Mouse (Mus musculus) testis, postnatal 10 days (tissue): ENCODE data around the gene Polr2b.

Experiments used
- DNase-seq: peaks from one replicate; pipeline ENCODE4 v3.0.0; 2021; ENCODE audit warnings: low spot score

Polr2b gene

GRCm38 (mm10) chr5:77387414-77387704 lies 77.4 kb downstream of the Polr2b start:
- no peak for DNase-seq

GRCm38 (mm10) chr5:77388359-77388758 lies 78.4 kb downstream of the Polr2b start:
- no peak for DNase-seq

GRCm38 (mm10) chr5:77390272-77390671 lies 80.3 kb downstream of the Polr2b start:
- DNase-seq, result no peak

- no peak for DNase-seq
Measured at GRCm38 (mm10) chr5:77393094-77393619, 83.2 kb downstream of the Polr2b start.

GRCm38 (mm10) chr5:77393990-77394618 lies 84.2 kb downstream of the Polr2b start:
- DNase-seq, result no peak

- no peak for DNase-seq
Measured at GRCm38 (mm10) chr5:77398285-77399057, 88.5 kb downstream of the Polr2b start.
